Mouse (Mus musculus) midbrain, embryonic 12.5 days (tissue): ENCODE results near the gene Hist1h2bh. TPM values are rescaled to one million over a fixed set of nuclear protein-coding genes. Genes with fewer than 3 reads are reported as not detected.
A peak's percentile ranks its signal among the peaks of the same experiment; 100 is the strongest.

ENCODE experiments used
- ATAC-seq: fragments of 200-750 bp; cut with Nextera tagmentation; 2 replicates; pipeline ENCODE4 v1.8.0; 2017; ENCODE audit warnings: low read depth, moderate TSS enrichment, moderate library complexity; ENCODE audit not compliant: low FRiP score
- H3K27ac ChIP-seq: fragments of 300-500 bp; sonication (generic); replicated peaks from 2 replicates; pipeline ENCODE4 v1.5.1; 2016; ENCODE audit warnings: mild to moderate bottlenecking
- H3K27me3 ChIP-seq: fragments of 300-500 bp; sonication (generic); 2 replicates; pipeline ENCODE4 v1.6.1; 2016; ENCODE audit warnings: mild to moderate bottlenecking
- H3K36me3 ChIP-seq: fragments of 300-500 bp; sonication (generic); 2 replicates; pipeline ENCODE4 v1.6.1; 2016
- H3K4me1 ChIP-seq: fragments of 300-500 bp; sonication (generic); 2 replicates; pipeline ENCODE4 v1.6.1; 2016
- H3K4me2 ChIP-seq: fragments of 300-500 bp; sonication (generic); replicated peaks from 2 replicates; pipeline ENCODE4 v1.6.1; 2016; ENCODE audit warnings: mild to moderate bottlenecking, moderate library complexity
- H3K4me3 ChIP-seq: fragments of 300-500 bp; sonication (generic); 2 replicates; pipeline ENCODE4 v1.5.1; 2016; ENCODE audit warnings: mild to moderate bottlenecking
- H3K9ac ChIP-seq: fragments of 300-500 bp; sonication (generic); replicated peaks from 2 replicates; pipeline ENCODE4 v1.6.1; 2016; ENCODE audit warnings: mild to moderate bottlenecking, moderate library complexity
- H3K9me3 ChIP-seq: fragments of 300-500 bp; sonication (generic); 2 replicates; pipeline ENCODE4 v1.6.1; 2016; ENCODE audit warnings: mild to moderate bottlenecking
- WGBS: fragments of 180-500 bp; shearing (Covaris S2); methylation state at CpG from one replicate; pipeline ENCODE4 v1.1.7; 2016; 5-methylcytosine and 5-hydroxymethylcytosine counted together
- polyA plus RNA-seq: library from polyadenylated mRNA; unstranded; fragments of >200 nt; fragmentation: Nextera tagmentation; extraction: Ambion mirVana; gene quantifications from 2 replicates; pipeline ENCODE4 v1.2.1, GENCODE M21; 2016

Gene Hist1h2bh
- polyA plus RNA-seq, 1 experiment from 2014 or later: 0.64 TPM

GRCm38 (mm10) chr13:23519416-23519815, 23.8 kb downstream of the Hist1h2bh start:
- no peaks in the 10 kb centered on the region for H3K27me3 ChIP-seq
- 2% methylated on average over 10 of the region's 10 CpGs for WGBS
- no peak overlapping the region for H3K9ac ChIP-seq
- H3K4me3 ChIP-seq: peak overlapping the region; percentile 49
- H3K9me3 ChIP-seq: no peaks in the 10 kb centered on the region
- H3K27ac ChIP-seq: no peak overlapping the region
- H3K4me1 ChIP-seq: peaks cover 5% of the 10 kb centered on the region; the same call in 1 of the 2 replicates
- H3K36me3 ChIP-seq: no peaks in the 10 kb centered on the region
- ATAC-seq: peak; percentile 20; the same call in 1 of the 2 replicates
- H3K4me2 ChIP-seq: peak overlapping the region; percentile 58

GRCm38 (mm10) chr13:23518885-23519284, 24.3 kb downstream of the Hist1h2bh start:
- peaks cover 5% of the 10 kb centered on the region; the same call in 1 of the 2 replicates for H3K4me1 ChIP-seq
- ATAC-seq: no peak
- H3K4me2 ChIP-seq: peak overlapping the region; percentile 58
- H3K4me3 ChIP-seq: peak overlapping the region; percentile 49
- no peaks in the 10 kb centered on the region for H3K9me3 ChIP-seq
- H3K36me3 ChIP-seq: no peaks in the 10 kb centered on the region
- no peaks in the 10 kb centered on the region for H3K27me3 ChIP-seq
- H3K9ac ChIP-seq: no peak overlapping the region
- no peak overlapping the region for H3K27ac ChIP-seq
- 0% methylated on average over 6 of the region's 6 CpGs for WGBS

GRCm38 (mm10) chr13:23518295-23518603, 24.9 kb downstream of the Hist1h2bh start:
- no peak for ATAC-seq
- under 1% methylated on average over 6 of the region's 6 CpGs for WGBS
- H3K36me3 ChIP-seq: no peaks in the 10 kb centered on the region

GRCm38 (mm10) chr13:23517603-23518294, 25.4 kb downstream of the Hist1h2bh start:
- no peak overlapping the region for H3K9ac ChIP-seq
- under 1% methylated on average over 27 of the region's 27 CpGs for WGBS
- H3K4me3 ChIP-seq: peak overlapping the region; percentile 49
- H3K36me3 ChIP-seq: no peaks in the 10 kb centered on the region
- H3K4me1 ChIP-seq: peaks cover 5% of the 10 kb centered on the region; the same call in 1 of the 2 replicates
- H3K4me2 ChIP-seq: peak overlapping the region; percentile 58
- ATAC-seq: peak; percentile 83
- H3K9me3 ChIP-seq: no peaks in the 10 kb centered on the region
- H3K27me3 ChIP-seq: no peaks in the 10 kb centered on the region
- no peak overlapping the region for H3K27ac ChIP-seq

More at GRCm38 (mm10) chr13:23518295-23518603, 24.9 kb downstream of the Hist1h2bh start:
- Histone ChIP-seq H3K4me3 (peak overlapping the region; percentile 49), H3K9me3 (no peaks in the 10 kb centered on the region), H3K27me3 (no peaks in the 10 kb centered on the region), H3K4me2 (peak overlapping the region; percentile 58), H3K4me1 (peaks cover 5% of the 10 kb centered on the region; the same call in 1 of the 2 replicates), H3K27ac (no peak overlapping the region), H3K9ac (no peak overlapping the region)

- no peaks in the 10 kb centered on the region for H3K9me3 ChIP-seq
- peak; percentile 59; the same call in 1 of the 2 replicates for ATAC-seq
- no peak overlapping the region for H3K27ac ChIP-seq
- WGBS: under 1% methylated on average over 19 of the region's 19 CpGs
- H3K36me3 ChIP-seq: no peaks in the 10 kb centered on the region
- no peaks in the 10 kb centered on the region for H3K27me3 ChIP-seq
- peaks cover 5% of the 10 kb centered on the region; the same call in 1 of the 2 replicates for H3K4me1 ChIP-seq
- peak overlapping the region; percentile 58 for H3K4me2 ChIP-seq
- H3K4me3 ChIP-seq: peak overlapping the region; percentile 49
- no peak overlapping the region for H3K9ac ChIP-seq
These were observed 26.2 kb downstream of the Hist1h2bh start for GRCm38 (mm10) chr13:23516822-23517602.

- 55% methylated on average over 15 of the region's 15 CpGs for WGBS
- peak; percentile 45; the same call in 1 of the 2 replicates for ATAC-seq
- H3K9me3 ChIP-seq: no peaks in the 10 kb centered on the region
- H3K27ac ChIP-seq: no peak overlapping the region
- H3K27me3 ChIP-seq: no peaks in the 10 kb centered on the region
- H3K4me3 ChIP-seq: peak overlapping the region; percentile 49
- peak overlapping the region; percentile 58 for H3K4me2 ChIP-seq
- no peak overlapping the region; the same call in 1 of the 2 replicates for H3K9ac ChIP-seq
- H3K4me1 ChIP-seq: peaks cover 5% of the 10 kb centered on the region; the same call in 1 of the 2 replicates
- no peaks in the 10 kb centered on the region for H3K36me3 ChIP-seq
These were observed 27.2 kb downstream of the Hist1h2bh start for GRCm38 (mm10) chr13:23515826-23516620.

GRCm38 (mm10) chr13:23515281-23515680, 27.9 kb downstream of the Hist1h2bh start:
- no peak overlapping the region for H3K4me3 ChIP-seq
- H3K9ac ChIP-seq: no peak overlapping the region
- H3K4me2 ChIP-seq: no peak overlapping the region
- 73% methylated on average over 5 of the region's 5 CpGs for WGBS
- ATAC-seq: no peak
- no peaks in the 10 kb centered on the region for H3K36me3 ChIP-seq
- H3K27me3 ChIP-seq: no peaks in the 10 kb centered on the region
- H3K9me3 ChIP-seq: no peaks in the 10 kb centered on the region
- no peak overlapping the region for H3K27ac ChIP-seq
- peaks cover 5% of the 10 kb centered on the region; the same call in 1 of the 2 replicates for H3K4me1 ChIP-seq

GRCm38 (mm10) chr13:23513517-23513916, 29.7 kb downstream of the Hist1h2bh start:
- Histone ChIP-seq H3K4me3 (no peak overlapping the region), H3K4me2 (no peak overlapping the region), H3K27ac (no peak overlapping the region), H3K36me3 (no peaks in the 10 kb centered on the region), H3K4me1 (peaks cover 5% of the 10 kb centered on the region; the same call in 1 of the 2 replicates), H3K9ac (no peak overlapping the region), H3K9me3 (no peaks in the 10 kb centered on the region), H3K27me3 (no peaks in the 10 kb centered on the region)
- 88% methylated on average over 1 of the region's 1 CpGs for WGBS
- ATAC-seq: no peak

GRCm38 (mm10) chr13:23510127-23510526, 33.1 kb downstream of the Hist1h2bh start:
- Histone ChIP-seq H3K4me3 (no peak overlapping the region), H3K27ac (no peak overlapping the region), H3K36me3 (no peaks in the 10 kb centered on the region), H3K9ac (no peak overlapping the region), H3K9me3 (no peaks in the 10 kb centered on the region), H3K4me2 (no peak overlapping the region), H3K27me3 (peaks cover 4% of the 10 kb centered on the region; the same call in 1 of the 2 replicates), H3K4me1 (peaks cover 10% of the 10 kb centered on the region)
- 38% methylated on average over 1 of the region's 1 CpGs for WGBS
- no peak for ATAC-seq

GRCm38 (mm10) chr13:23506819-23507515, 36.2 kb downstream of the Hist1h2bh start:
- no peak for ATAC-seq
- Histone ChIP-seq H3K4me3 (no peak overlapping the region), H3K27ac (no peak overlapping the region), H3K9ac (no peak overlapping the region), H3K4me2 (no peak overlapping the region), H3K4me1 (peaks cover 13% of the 10 kb centered on the region), H3K36me3 (no peaks in the 10 kb centered on the region), H3K27me3 (peaks cover 4% of the 10 kb centered on the region; the same call in 1 of the 2 replicates), H3K9me3 (no peaks in the 10 kb centered on the region)
- 13% methylated on average over 14 of the region's 14 CpGs for WGBS

GRCm38 (mm10) chr13:23506351-23506750, 36.8 kb downstream of the Hist1h2bh start:
- WGBS: 2% methylated on average over 13 of the region's 13 CpGs
- Histone ChIP-seq H3K27ac (no peak overlapping the region), H3K4me3 (peak overlapping the region; percentile 25), H3K27me3 (peaks cover 4% of the 10 kb centered on the region; the same call in 1 of the 2 replicates), H3K4me2 (peak overlapping the region; percentile 48), H3K36me3 (no peaks in the 10 kb centered on the region), H3K9me3 (no peaks in the 10 kb centered on the region), H3K4me1 (peaks cover 19% of the 10 kb centered on the region), H3K9ac (no peak overlapping the region)
- no peak for ATAC-seq
